Comparison of ENCODE assay signal across 8 mouse cellular contexts in the genomic region with DNA sequence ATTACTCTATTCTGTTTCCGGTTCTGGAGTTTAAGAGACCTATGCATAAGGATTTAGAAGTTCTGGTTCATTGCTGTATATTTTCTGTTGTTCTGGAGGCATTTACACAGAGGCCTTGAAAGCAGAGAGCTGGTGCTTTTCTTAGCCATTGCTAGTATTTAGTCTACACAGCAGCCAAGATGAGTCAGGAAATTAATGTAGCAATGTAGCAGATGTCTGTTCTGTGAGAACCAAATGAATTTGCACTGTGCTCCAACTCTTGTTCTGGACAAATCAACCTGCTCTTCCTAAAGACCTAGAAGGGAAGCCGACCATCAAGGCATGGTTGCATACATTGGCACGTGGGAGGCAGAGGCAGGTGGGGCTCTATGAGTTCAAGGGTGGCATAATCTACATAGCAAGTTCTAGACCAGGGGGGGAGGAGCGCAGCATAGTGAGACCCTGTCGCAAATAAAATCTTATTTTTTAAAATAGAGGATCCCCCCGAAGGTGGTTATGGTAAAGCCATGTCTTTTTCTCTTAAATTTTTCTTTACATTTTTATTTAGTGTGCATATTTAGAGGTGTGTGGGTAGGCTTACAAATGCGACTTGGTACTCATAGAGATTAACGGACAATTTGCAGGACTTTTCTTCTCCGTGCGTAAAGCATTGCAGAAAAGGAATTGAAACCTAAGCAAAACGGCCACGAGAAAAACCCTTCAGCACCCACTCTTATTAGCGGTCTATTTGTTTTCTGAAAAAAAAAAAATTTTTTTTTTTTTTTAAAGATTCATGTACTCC. TPM values are rescaled to one million over a fixed set of nuclear protein-coding genes. Genes with fewer than 3 reads are reported as not detected.
DNase-seq lines count a peak whose midpoint lies in the region; ATAC-seq and TF ChIP-seq lines count a peak whose summit lies in the region.

No protein-coding gene starts in this region.

- WGBS in embryonic facial prominence, embryonic 13.5 days: 73% methylated on average over 13 of the region's 13 CpGs
- WGBS in intestine, embryonic 16.5 days: 64% methylated on average over 13 of the region's 13 CpGs

- peak overlapping the region; percentile 72 for H3K4me2 ChIP-seq in embryonic facial prominence, embryonic 13.5 days
- H3K4me2 ChIP-seq in intestine, embryonic 16.5 days (ENCODE audit: low read depth, low read length): peak overlapping the region; percentile 88
- peak overlapping the region; percentile 99 for H3K4me2 ChIP-seq in myocyte (ENCODE audit: low read depth)

- H3K9me3 ChIP-seq in embryonic facial prominence, embryonic 13.5 days: no peaks in the 10 kb centered on the region
- H3K9me3 ChIP-seq in intestine, embryonic 16.5 days (ENCODE audit: control insufficient read depth, low read length): no peaks in the 10 kb centered on the region

- peak overlapping the region; percentile 73 for H3K4me3 ChIP-seq in left cerebral cortex, adult 2 months
- peak overlapping the region; percentile 91 for H3K4me3 ChIP-seq in embryonic facial prominence, embryonic 13.5 days
- H3K4me3 ChIP-seq in intestine, embryonic 16.5 days (ENCODE audit: low read length): peak overlapping the region; percentile 92
- H3K4me3 ChIP-seq in myocyte: peak overlapping the region; percentile 72

- ATAC-seq in embryonic facial prominence, embryonic 13.5 days (ENCODE audit: insufficient number of reproducible peaks, insufficient read depth, low FRiP score, low TSS enrichment, low read depth): no peak
- no peak for ATAC-seq in intestine, embryonic 16.5 days
- ATAC-seq in CD4-positive, CD25-positive, alpha-beta regulatory T cell, adult 4 months: no peak
- no peak for ATAC-seq in erythroid progenitor cell, adult 5-6 weeks (replicated peaks; ENCODE audit: low FRiP score, poor library complexity, severe bottlenecking)

- intact Hi-C loops in left cerebral cortex, adult 2 months (cut with DNase I): no loop called here
- intact Hi-C loops in left cerebral cortex, postnatal 4 days (cut with DNase I): no loop called here

- no peaks in the 10 kb centered on the region for H3K27me3 ChIP-seq in embryonic facial prominence, embryonic 13.5 days
- H3K27me3 ChIP-seq in intestine, embryonic 16.5 days (replicated peaks; ENCODE audit: control insufficient read depth, insufficient read depth, low read length): no peaks in the 10 kb centered on the region
- no peaks in the 10 kb centered on the region for H3K27me3 ChIP-seq in myocyte (ENCODE audit: control insufficient read depth, insufficient read depth, insufficient read length)

- H3K79me2 ChIP-seq in myocyte (ENCODE audit: control insufficient read depth, insufficient read depth): peaks cover 18% of the 10 kb centered on the region

- H3ac ChIP-seq in myocyte (ENCODE audit: control insufficient read depth, insufficient read length): peak overlapping the region; percentile 37

- H3K4me1 ChIP-seq in embryonic facial prominence, embryonic 13.5 days: peaks cover 13% of the 10 kb centered on the region
- H3K4me1 ChIP-seq in intestine, embryonic 16.5 days (ENCODE audit: control insufficient read depth, insufficient read depth, low read length): peaks cover 7% of the 10 kb centered on the region; the same call in 1 of the 2 replicates

- H3K36me3 ChIP-seq in embryonic facial prominence, embryonic 13.5 days: 0 out of 2 replicates have a peak, but pooled peaks cover 7% of the 10 kb centered on the region
- H3K36me3 ChIP-seq in intestine, embryonic 16.5 days (ENCODE audit: control insufficient read depth, insufficient read depth, low read length): no peaks in the 10 kb centered on the region
- H3K36me3 ChIP-seq in myocyte (ENCODE audit: control insufficient read depth, insufficient read depth): no peaks in the 10 kb centered on the region

- TF ChIP-seq POLR2A in myocyte (IDR thresholded peaks at IDR 0.05; ENCODE audit: insufficient read length, low read depth): no peak

- no peak for DNase-seq in left cerebral cortex, adult 2 months (ENCODE audit: extremely low spot score in 1 of 2, low spot score in 2 of 2)
- DNase-seq in left cerebral cortex, postnatal 4 days: no peak
- no peak for DNase-seq in adrenal gland, adult 18-20 months (ENCODE audit: low spot score in 2 of 2)

- H3K9ac ChIP-seq in embryonic facial prominence, embryonic 13.5 days: peak overlapping the region; percentile 96; the same call in 1 of the 2 replicates
- H3K9ac ChIP-seq in intestine, embryonic 16.5 days (ENCODE audit: low read depth, low read length): peak overlapping the region; percentile 91; the same call in 1 of the 2 replicates

- TF ChIP-seq CTCF in left cerebral cortex, adult 2 months (IDR thresholded peaks at IDR 0.05): no peak

- H3K27ac ChIP-seq in left cerebral cortex, adult 2 months: no peak overlapping the region
- no peak overlapping the region for H3K27ac ChIP-seq in embryonic facial prominence, embryonic 13.5 days
- no peak overlapping the region for H3K27ac ChIP-seq in intestine, embryonic 16.5 days (ENCODE audit: low read length)

TF ChIP-seq in myocyte, 11 proteins besides CTCF, POLR2A, EP300 and RAD21:
- TF ChIP-seq MYOG (IDR thresholded peaks at IDR 0.05; ENCODE audit: control insufficient read depth in 1 of 3, insufficient read depth in 1 of 3, insufficient read length in 2 of 3, low read depth in 2 of 3) (no peak), USF1 (IDR thresholded peaks at IDR 0.05; ENCODE audit: low read depth) (no peak), REST (IDR thresholded peaks at IDR 0.05; ENCODE audit: insufficient read depth, insufficient read length) (no peak), TCF12 (IDR thresholded peaks at IDR 0.05; ENCODE audit: insufficient read depth, poor library complexity, severe bottlenecking) (no peak), TCF3 (IDR thresholded peaks at IDR 0.05; ENCODE audit: insufficient read length, low read depth) (no peak), POLR2AphosphoS2 (IDR thresholded peaks at IDR 0.05; ENCODE audit: insufficient read length, low read depth) (no peak), CEBPB (IDR thresholded peaks at IDR 0.05; ENCODE audit: insufficient read depth, poor library complexity, severe bottlenecking) (no peak), SRF (IDR thresholded peaks at IDR 0.05; ENCODE audit: control insufficient read depth, insufficient read length, low read depth) (no peak), MAX (IDR thresholded peaks at IDR 0.05; ENCODE audit: low read depth) (no peak), E2F4 (IDR thresholded peaks at IDR 0.05; ENCODE audit: insufficient read depth) (no peak), MYOD1 (IDR thresholded peaks at IDR 0.05; ENCODE audit: control insufficient read depth in 1 of 3, insufficient read length in 2 of 3, low read depth in 2 of 3) (no peak)

RNA-seq across cellular contexts. Expression of gene Hells, which starts 1.1 kb away (rescaled TPM):
- 1 to 10 TPM; 4.7 to 5.3 TPM for total RNA-seq in left cerebral cortex, adult 2 months (2021)
- 1 to 10 TPM; 9.4 to 9.8 TPM for total RNA-seq in left cerebral cortex, postnatal 4 days (2021)
- 54.2 and 58.3 TPM in 2 replicates for polyA plus RNA-seq in embryonic facial prominence, embryonic 13.5 days (2015; fragmentation: Nextera tagmentation; extraction: Ambion mirVana)
- polyA plus RNA-seq in intestine, embryonic 16.5 days (2015; fragmentation: Nextera tagmentation; extraction: Ambion mirVana): 29.6 and 37.8 TPM in 2 replicates
- 1.7 TPM for polyA plus RNA-seq in myocyte (2012; fragmentation: generic; extraction: Trizol)
- polyA plus RNA-seq in CD4-positive, CD25-positive, alpha-beta regulatory T cell, adult 4 months (2017; shearing (Covaris generic)): 10 to 100 TPM; 17.6 to 18.3 TPM
- total RNA-seq in adrenal gland, adult 18-20 months (2021): 1 to 10 TPM; 2.8 to 3.2 TPM
- total RNA-seq in erythroid progenitor cell, adult 5-6 weeks (2015; ENCODE audit: low replicate concordance): 23.4 and 54.9 TPM in 2 replicates
- total RNA-seq in erythroid progenitor cell, adult 5-6 weeks (2017; ENCODE audit: low replicate concordance): 22.5 and 36.1 TPM in 2 replicates
